7 mouse cellular contexts compared by ENCODE assay signal in the genomic region with DNA sequence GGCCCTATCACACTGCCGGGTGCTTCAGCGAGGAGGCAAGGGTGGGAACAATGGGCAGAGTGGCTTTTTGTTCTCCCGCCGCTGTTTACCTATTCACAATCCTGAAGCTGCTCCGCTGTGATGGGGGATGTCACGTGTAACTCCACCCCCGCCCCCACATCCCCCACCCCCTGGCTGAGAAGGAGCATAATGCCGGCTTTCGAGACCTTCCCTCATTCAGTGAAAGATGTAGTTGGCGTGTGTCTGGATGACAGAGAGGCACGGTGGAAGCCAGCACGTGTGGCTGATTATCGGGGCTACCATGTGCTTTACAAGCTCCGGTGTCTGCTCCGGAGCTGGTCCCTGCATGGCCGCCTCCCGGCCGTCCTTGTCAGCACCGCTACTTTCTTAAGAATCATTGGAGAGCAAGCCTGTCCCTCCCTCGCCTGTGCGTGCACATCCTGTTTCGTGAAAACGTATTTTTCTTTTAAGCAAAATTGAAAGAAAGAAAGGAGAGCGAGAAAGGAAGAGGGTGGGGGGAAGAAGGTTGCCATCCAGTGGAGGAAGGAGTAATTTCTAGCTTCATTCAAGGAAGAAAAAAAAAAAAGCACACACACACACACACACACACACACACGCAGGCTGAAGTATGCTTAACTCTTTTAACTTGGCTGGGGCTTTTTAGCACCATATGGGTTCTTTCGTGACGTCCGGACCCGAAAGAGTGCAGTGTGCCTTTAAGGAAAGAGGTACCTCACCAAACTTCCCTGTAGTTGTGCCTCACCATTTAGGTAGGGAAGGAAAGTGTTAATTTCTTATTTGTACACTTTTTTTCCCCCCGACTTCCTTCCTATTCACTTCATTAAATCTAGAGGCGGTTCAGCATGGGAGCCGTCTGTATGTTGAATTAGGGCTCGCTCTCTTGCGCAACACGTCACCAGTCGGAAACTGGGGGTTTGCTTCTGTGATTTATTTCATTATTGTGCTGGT.
DNase-seq lines count a peak whose midpoint lies in the region; ATAC-seq lines count a peak whose summit lies in the region.

No protein-coding gene starts in this region.

- intact Hi-C loops in left cerebral cortex, postnatal 14 days (cut with DNase I) = loop anchor here (5.0 kb wide), 1 partner anchor 99 kb away; no protein-coding TSS in a partner anchor

- peak; percentile 83 for ATAC-seq in inflammation-experienced regulatory T-cells, adult 6 months
- peak; percentile 94 for ATAC-seq in megakaryocyte-erythroid progenitor cell, adult 5-6 weeks (replicated peaks; ENCODE audit: low FRiP score, low TSS enrichment, poor library complexity, severe bottlenecking)

- peak; percentile 89 for DNase-seq in adipocyte (ENCODE audit: low spot score)
- DNase-seq in cerebellum, postnatal 4 days (ENCODE audit: low spot score in 2 of 2) = peak; percentile 33 to 67
- peak; percentile 39 for DNase-seq in gastrocnemius, postnatal 10 days
- DNase-seq in left cerebral cortex, postnatal 14 days (ENCODE audit: low spot score in 2 of 2) = peak; percentile 74 to 85
- peak; percentile 70 for DNase-seq in right cerebral cortex, postnatal 4 days

Comparison
In these comparisons a context has a peak if more than half of its experiments do, and no peak if none do; other contexts are left out.
1. Peak in every context shown above with its lines: DNase-seq and ATAC-seq.
2. DNase-seq: peak in every context shown above with its lines; median percentile 89 in adipocyte; 80 in left cerebral cortex, postnatal 14 days; 70 in right cerebral cortex, postnatal 4 days; 50 in cerebellum, postnatal 4 days; 39 in gastrocnemius, postnatal 10 days.